Mouse (Mus musculus) CD4-positive, CD25-positive, alpha-beta regulatory T cell, adult 4 months (primary cell): ENCODE results near the gene Sv2a. TPM values are rescaled to one million over a fixed set of nuclear protein-coding genes. Genes with fewer than 3 reads are reported as not detected.

Source experiments
- ATAC-seq: one replicate; pipeline ENCODE4 v1.8.0; 2017
- polyA plus RNA-seq, 2 experiments: library from polyadenylated mRNA; unstranded; fragments of 100-300 nt; shearing (Covaris generic); gene quantifications; one replicate each; pipeline ENCODE4 v1.2.1; 2017

Sv2a gene
- 1 to 10 TPM in 1 of 2 experiments, under 1 TPM in 1; 0.80 to 2.0 TPM for polyA plus RNA-seq

DNA sequence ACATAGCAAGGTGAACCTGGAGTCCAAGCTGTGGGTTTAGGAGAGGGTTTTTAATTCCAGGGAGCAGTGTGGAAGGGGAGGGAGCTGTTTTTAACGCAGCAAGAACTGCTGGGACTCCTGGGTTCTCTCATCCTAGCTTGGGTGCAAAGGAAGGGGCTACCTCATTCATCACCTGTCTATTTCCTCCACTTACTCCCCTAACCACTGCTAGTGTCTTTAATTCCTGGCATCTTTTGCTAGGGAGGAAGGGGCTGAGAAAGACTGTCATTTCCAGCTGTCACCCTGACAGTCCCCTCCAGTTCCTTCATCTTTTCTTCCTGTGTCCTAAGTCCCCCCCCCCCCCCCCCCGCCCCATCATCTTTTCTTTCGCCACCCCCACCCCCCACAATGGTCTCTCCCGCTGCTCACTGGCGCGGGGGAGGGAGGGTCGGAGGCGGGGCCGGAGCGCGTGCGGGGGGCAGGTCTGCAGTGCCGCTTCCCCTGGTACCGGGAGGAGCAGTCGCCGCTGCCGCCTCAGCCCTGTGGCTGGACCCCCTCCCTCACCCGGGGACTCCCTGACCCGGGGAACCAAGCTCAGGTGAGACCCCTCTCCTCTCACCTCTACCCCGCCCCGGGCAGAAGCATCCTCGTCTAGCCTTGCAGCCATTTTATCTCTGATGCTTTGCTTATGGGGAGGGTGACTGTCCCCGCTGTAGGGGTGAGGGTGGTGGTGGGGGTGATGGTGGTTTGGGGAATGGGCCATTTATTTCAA lies at the start of gene Sv2a:
TSS of gene Sv2a (plus strand) at position 425 of the 751 bp plus-strand sequence.
- ATAC-seq: peak; percentile 77

DNA sequence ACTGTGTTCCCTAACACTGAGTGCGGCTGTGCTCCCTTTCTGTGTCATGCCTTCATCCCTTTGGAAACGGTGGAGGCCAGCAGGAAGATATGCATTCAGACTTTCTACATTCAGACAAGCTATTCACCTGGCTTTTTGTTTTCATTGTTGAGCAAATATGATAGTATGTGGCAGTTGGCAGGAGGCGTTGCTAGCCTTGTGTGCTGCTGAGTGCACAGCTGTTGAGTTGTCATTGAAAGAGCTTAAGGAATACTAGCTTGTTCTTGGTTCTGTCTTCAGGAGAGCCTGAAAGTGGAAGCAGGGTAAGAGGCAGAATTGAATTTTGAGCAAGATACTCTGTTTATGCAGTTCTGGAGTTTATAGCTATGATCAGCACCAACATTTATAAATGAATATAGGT lies 48.5 kb upstream of the Sv2a start:
- no peak for ATAC-seq

DNA sequence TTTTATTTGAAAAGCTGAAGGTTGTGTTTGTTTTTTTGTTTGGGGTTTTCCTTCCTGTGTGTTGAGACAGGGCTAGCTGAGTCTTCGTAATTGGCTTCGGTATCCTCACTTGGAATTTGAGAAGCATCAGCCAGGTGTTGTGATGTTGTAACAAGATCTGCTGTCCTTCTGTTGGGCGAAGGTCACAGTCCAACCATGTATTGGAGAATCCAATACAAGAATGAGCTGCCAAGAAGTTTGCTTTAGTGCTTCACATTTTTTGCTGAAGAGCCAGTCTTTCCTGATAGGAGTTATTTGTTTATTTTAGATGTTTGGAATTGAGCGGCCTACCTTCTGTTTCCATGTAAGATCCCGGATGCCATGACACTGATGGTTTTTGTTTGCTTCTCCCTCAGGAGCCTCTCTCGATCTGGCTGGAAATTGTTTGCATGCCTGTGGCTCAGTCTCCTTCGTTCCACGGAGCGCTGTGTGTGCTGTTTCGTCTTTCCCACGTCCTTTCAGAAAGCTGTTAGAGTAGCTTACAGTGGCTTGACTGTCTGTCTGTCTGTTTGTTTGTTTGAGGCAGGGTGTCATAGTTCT lies 47.5 kb upstream of the Sv2a start:
- ATAC-seq: no peak

DNA sequence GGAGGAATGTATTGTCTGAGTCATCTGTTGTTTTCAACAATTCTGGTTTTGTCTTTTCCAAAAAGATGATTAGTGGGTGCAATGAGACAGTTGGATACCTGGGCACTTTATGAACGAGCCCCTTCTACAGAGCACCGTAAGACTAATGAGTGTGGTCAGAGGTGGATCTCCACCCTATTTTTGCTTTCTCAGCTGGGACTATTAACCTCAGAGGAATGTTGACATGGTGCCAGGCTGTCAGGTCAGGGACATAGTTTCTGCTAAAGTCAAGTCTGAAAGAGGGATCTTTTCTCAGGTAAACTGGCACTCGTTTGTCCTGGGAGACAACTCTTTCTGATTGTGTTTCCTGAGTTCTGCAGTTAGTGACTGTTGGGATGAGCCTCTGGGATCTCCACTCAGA lies 45.9 kb upstream of the Sv2a start:
- ATAC-seq: no peak

- ATAC-seq: peak; percentile 87
Observed at GRCm38 (mm10) chr3:96147950-96148349, 33.0 kb upstream of the Sv2a start.

- no peak for ATAC-seq
Observed at GRCm38 (mm10) chr3:96151836-96152235, 29.1 kb upstream of the Sv2a start.

DNA sequence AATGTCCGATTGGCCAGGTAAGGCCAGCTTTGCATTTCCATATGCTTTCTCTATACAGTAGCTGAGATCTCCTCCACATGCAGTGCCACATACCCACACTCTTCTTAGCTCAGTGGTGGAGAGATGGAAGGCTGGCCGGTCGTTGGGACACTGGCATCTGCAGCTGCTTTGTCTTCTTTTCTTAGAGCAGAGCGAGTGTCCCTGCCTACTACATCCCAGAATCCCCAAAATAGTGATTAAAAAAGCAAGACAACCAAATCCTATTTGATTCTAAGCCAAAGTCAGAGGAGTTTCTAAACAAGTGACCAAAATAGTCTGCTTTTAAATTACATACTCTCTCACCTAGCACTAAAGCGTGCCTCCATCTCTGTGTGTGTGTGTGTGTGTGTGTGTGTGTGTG lies 28.3 kb upstream of the Sv2a start:
- no peak for ATAC-seq

- no peak for ATAC-seq
Observed at GRCm38 (mm10) chr3:96155501-96155900, 25.4 kb upstream of the Sv2a start.

DNA sequence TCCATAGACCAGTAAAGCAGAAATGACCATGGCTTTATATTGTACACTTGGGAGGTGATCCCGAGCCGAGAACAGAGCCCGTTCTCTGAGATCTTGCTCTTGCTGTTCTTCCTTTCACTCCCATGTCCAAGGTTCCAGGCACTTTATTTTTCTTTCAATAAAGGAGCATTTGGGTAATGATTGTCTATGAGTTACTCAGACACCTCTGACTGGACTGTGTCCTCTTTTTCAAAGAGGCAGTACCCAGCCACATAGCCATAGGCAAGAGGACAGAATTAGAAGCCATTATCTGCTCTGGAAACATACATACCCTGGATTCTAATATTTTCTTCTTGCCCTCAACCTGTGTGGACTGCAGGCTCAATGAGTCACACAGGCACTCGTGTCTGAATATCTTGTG lies 21.1 kb upstream of the Sv2a start:
- ATAC-seq: no peak

DNA sequence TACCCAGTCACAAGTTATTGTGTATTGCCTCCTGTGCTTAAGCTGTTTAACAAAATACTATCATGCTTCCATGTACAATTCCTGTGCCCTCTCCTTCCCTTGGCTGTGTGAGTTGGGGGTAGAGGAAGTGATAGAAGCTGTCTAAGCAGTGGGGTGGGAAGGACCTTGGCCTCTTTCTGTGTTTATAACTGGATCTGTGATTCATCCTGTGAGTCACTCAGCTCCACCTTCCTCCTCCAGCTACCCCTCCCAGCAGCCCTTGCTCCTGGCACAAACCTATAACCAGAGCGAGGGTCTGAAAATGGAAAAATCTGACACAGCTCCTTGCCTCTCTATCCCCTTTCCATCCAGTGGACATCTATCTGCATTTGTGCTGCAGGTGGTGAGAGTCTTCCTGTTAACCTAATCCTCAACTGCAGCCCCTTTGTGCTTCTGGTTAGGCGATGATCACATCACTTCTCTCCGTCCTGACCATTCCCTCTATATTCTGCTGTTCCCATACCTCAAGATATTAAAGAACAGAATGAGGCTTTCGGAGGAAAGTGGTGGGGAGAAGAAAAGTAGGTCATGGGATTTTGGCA lies 20.6 kb upstream of the Sv2a start:
- ATAC-seq: peak; percentile 27

GRCm38 (mm10) chr3:96160803-96161516 lies 20.0 kb upstream of the Sv2a start:
- ATAC-seq: peak; percentile 71

DNA sequence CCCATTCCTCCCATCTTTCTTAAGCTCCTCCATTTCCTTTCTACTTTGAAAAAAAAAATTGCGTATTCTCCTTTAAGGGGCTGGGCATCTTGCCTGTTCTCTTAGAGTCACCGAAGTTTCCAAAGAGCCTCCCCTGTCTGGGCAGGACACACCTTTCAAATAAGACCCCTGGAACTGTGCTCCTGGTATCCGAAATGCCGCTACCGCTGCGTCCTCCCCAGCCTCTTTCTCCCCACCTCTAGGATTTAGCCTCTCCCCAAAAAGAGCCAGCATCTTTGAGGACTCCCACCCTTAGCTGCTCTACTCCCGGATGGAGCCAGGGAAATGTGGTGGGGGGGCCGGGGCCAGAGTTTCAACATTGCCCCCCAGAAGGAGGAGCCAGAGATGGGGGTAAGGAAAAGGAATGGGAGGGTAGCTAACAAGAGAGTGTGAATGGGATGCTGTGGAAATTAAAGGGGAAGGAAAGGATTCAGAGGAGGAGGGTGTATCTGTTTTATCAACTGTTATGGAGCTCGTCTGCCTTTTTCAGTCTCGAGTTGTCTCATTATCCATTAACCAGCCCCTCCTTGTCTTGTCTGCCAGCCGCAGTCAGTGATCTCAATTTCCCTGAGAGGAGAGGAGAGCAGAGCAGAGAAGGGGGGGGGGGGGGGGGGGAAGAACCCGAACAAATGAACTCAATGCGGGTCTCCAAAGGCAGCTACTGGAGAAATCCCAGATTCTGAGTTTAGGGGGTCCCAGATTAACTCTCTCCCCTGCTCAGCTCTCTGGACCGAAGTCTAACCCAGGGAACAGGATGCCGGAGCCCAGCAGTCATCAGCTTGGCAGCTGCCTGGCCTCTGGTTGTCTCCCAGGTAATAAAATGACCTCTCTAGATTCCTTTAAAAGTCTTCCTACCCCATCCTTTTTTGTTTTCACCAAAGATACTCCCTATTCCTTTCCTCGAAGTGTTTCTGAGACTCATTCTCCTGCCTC lies 18.8 kb upstream of the Sv2a start, which contains the start of gene Mtmr11:
TSS of gene Mtmr11 (plus strand) at position 136 of the 972 bp plus-strand sequence.
- ATAC-seq: peak; percentile 23

- no peak for ATAC-seq
Observed at GRCm38 (mm10) chr3:96163040-96163439, 17.9 kb upstream of the Sv2a start.

DNA sequence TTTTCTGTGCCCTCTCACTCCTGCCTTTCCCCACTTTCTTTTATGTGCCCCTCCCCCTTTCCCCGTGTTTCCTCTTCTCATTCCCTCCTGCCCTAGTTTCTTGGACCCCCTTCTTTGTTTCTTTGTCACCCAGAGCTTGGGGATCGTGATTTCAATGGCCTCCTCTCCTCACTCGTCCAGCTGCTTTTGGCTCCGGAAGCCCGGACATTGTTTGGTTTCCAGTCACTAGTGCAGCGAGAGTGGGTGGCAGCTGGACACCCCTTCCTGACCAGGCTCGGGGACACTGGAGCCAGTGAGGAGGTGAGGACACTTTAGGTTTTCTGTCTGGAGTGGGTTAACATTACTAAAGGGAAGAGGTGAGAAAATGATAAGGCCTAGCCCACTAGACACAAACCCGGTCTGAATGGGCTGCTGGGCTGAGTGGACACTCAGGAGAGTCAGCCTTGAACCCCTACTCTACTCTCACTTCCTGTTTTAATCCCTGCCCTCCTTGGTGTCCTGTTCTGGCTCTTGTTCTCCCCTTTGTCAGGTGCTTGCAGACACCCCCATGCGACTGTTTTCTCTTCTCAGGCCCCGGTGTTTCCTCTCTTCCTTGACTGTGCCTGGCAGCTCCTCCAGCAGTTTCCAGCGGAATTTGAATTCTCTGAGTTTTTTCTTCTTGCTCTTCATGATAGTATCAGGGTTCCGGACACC lies 12.3 kb upstream of the Sv2a start:
- ATAC-seq: no peak

DNA sequence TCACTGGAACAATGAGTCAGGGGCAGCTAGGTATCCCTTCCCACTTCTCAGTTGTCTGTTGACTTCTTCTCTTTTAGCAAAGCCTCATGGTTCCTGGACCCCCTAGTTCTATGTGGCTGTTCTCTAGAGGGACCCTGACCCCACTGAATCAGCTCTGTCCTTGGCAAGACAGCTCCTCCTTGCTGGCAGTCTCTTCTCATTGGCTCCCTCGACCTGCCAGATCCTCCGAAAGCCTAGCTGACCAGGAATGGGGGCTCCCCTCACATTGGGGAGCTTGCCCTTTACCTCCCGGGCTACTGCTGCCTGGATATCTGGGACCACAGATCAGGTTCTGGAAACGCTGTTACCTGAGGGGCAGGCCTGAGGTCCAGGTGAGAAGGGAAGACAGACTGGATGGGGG lies 10.7 kb upstream of the Sv2a start:
- ATAC-seq: no peak

DNA sequence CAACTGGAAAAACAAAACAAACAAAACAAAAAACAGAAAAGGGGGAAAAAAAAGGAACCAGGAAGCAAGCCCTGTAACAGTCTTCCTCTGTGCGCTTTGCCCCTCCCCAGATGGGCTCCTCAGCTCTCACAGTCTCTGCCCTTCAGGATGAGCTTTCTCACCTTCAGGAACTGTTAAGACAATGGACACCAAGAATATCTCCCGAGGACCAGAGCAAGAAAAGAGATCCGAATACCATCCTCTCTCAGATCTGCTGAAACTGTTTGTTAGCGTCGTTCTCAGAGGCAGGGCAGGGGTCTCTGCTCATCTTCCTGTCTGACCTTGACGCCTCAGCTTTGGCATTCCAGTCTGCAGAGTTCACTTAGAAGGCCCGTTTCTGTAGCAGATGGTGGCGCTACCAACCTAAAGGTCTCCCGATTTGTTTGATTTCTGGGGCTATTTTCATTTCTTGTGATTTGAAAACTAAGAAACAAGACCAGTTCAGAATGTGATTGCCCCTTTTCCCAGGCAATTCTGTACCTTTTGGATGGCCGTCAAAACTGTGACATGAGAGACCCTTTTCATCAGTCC lies 9.9 kb upstream of the Sv2a start:
- no peak for ATAC-seq

- no peak for ATAC-seq
Observed at GRCm38 (mm10) chr3:96171583-96172196, 9.3 kb upstream of the Sv2a start.

DNA sequence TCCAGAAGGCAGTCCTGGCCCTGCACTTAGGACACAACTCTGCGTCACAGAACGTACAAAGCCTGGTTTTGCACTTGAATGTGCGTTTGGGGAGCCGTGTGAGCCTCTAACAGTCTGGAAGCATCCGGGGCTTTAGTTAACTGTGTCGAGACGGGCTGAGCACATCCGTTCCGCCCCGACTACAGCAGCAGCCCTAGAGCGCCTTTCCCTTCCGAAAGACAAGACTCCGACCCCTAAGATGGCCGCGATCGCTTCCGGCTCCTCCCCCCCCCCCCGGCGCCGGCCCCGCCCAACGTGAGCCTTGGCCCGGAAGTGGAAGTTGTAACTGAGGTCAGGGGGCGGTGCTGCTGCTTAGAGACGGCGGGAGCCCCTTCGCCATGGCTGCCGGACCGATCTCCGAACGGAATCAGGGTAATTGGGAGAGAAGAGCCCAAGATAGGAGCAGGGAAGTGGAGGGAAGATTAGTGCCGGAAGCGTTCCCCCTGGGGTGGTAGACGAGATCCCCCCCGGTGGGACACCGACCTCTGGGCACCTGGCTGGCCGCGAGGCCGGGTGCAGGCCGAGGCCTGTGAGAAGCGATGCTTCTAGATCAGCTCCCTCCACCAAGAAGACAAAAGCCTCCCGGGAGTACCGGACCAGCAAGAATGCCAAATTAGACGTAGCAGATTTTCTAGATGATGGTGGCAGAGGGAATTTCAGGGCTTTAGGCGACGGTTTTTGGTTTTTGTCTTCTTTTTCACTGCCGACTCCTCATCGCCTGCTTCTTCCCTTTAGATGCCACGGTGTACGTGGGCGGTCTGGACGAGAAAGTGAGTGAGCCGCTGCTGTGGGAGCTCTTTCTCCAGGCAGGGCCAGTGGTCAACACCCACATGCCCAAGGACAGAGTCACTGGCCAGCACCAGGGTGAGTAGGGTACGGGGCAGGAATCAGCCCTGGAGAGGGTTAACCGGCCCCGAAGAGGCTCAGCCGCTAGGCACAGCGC lies 8.5 kb upstream of the Sv2a start, which contains the start of gene Sf3b4:
TSS of gene Sf3b4 (plus strand) at position 136 of the 982 bp plus-strand sequence.
- peak; percentile 94 for ATAC-seq

GRCm38 (mm10) chr3:96173185-96173584 lies 7.8 kb upstream of the Sv2a start:
- no peak for ATAC-seq
